Mouse (Mus musculus): ENCODE measurements around the gene Tjp3.

GRCm38 (mm10) chr10:81272356-81272755, 19.0 kb downstream of the Tjp3 start:
- TF ChIP-seq POLR2A (IDR thresholded peaks at IDR 0.05; ENCODE audit: borderline replicate concordance, low read depth, low read length), result no peak
- no peak for TF ChIP-seq CTCF (IDR thresholded peaks at IDR 0.05; ENCODE audit: low read depth, low read length)

Data from bone marrow macrophage, adult 2 months (primary cell).